Mouse (Mus musculus) midbrain, embryonic 12.5 days (tissue): Measurements from ENCODE around the gene Mpped2. TPM values are rescaled to one million over a fixed set of nuclear protein-coding genes. Genes with fewer than 3 reads are reported as not detected.
A peak's percentile ranks its signal among the peaks of the same experiment; 100 is the strongest.

ENCODE experiments used
- ATAC-seq: fragments of 200-750 bp; cut with Nextera tagmentation; 2 replicates; pipeline ENCODE4 v1.8.0; 2017; ENCODE audit warnings: low read depth, moderate TSS enrichment, moderate library complexity; ENCODE audit not compliant: low FRiP score
- H3K27ac ChIP-seq: fragments of 300-500 bp; sonication (generic); replicated peaks from 2 replicates; pipeline ENCODE4 v1.5.1; 2016; ENCODE audit warnings: mild to moderate bottlenecking
- H3K27me3 ChIP-seq: fragments of 300-500 bp; sonication (generic); 2 replicates; pipeline ENCODE4 v1.6.1; 2016; ENCODE audit warnings: mild to moderate bottlenecking
- H3K36me3 ChIP-seq: fragments of 300-500 bp; sonication (generic); 2 replicates; pipeline ENCODE4 v1.6.1; 2016
- H3K4me1 ChIP-seq: fragments of 300-500 bp; sonication (generic); 2 replicates; pipeline ENCODE4 v1.6.1; 2016
- H3K4me2 ChIP-seq: fragments of 300-500 bp; sonication (generic); replicated peaks from 2 replicates; pipeline ENCODE4 v1.6.1; 2016; ENCODE audit warnings: mild to moderate bottlenecking, moderate library complexity
- H3K4me3 ChIP-seq: fragments of 300-500 bp; sonication (generic); 2 replicates; pipeline ENCODE4 v1.5.1; 2016; ENCODE audit warnings: mild to moderate bottlenecking
- H3K9ac ChIP-seq: fragments of 300-500 bp; sonication (generic); replicated peaks from 2 replicates; pipeline ENCODE4 v1.6.1; 2016; ENCODE audit warnings: mild to moderate bottlenecking, moderate library complexity
- H3K9me3 ChIP-seq: fragments of 300-500 bp; sonication (generic); 2 replicates; pipeline ENCODE4 v1.6.1; 2016; ENCODE audit warnings: mild to moderate bottlenecking
- WGBS: fragments of 180-500 bp; shearing (Covaris S2); methylation state at CpG from one replicate; pipeline ENCODE4 v1.1.7; 2016; 5-methylcytosine and 5-hydroxymethylcytosine counted together
- polyA plus RNA-seq: library from polyadenylated mRNA; unstranded; fragments of >200 nt; fragmentation: Nextera tagmentation; extraction: Ambion mirVana; gene quantifications from 2 replicates; pipeline ENCODE4 v1.2.1, GENCODE M21; 2016

The Mpped2 gene
- polyA plus RNA-seq, 1 experiment from 2014 or later = 112 TPM

DNA sequence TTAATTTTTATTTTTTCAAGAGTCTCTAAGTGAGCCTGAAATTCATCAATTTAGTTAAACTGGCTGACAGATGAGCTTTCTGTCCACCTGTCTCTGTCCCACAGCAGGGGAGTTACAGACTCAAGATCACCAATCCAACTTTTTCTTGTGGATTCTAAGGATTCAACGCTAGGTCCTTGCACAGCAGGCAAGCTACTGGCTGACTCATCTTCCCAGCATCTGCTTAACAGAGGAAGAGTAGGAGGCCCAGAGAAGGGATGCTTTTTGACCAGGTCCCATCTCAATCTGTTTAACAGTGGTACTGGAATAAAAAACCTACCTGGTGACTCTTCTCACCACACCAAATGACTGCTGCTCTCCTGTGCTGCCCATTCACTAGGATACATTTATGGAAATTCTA lies 133.0 kb downstream of the Mpped2 start:
- Histone ChIP-seq H3K4me2 (no peak overlapping the region), H3K27ac (no peak overlapping the region), H3K9me3 (no peaks in the 10 kb centered on the region), H3K4me3 (no peak overlapping the region), H3K9ac (no peak overlapping the region), H3K4me1 (peaks cover 42% of the 10 kb centered on the region), H3K36me3 (no peaks in the 10 kb centered on the region), H3K27me3 (no peaks in the 10 kb centered on the region)
- ATAC-seq = no peak
- 88% methylated on average over 1 of the region's 1 CpGs for WGBS

GRCm38 (mm10) chr2:106826806-106827205 lies 133.7 kb downstream of the Mpped2 start:
- Histone ChIP-seq H3K4me1 (peaks cover 36% of the 10 kb centered on the region), H3K27ac (no peak overlapping the region), H3K36me3 (no peaks in the 10 kb centered on the region), H3K27me3 (no peaks in the 10 kb centered on the region), H3K9ac (no peak overlapping the region), H3K9me3 (no peaks in the 10 kb centered on the region), H3K4me2 (no peak overlapping the region), H3K4me3 (no peak overlapping the region)
- WGBS = 77% methylated on average over 4 of the region's 4 CpGs
- ATAC-seq = no peak

DNA sequence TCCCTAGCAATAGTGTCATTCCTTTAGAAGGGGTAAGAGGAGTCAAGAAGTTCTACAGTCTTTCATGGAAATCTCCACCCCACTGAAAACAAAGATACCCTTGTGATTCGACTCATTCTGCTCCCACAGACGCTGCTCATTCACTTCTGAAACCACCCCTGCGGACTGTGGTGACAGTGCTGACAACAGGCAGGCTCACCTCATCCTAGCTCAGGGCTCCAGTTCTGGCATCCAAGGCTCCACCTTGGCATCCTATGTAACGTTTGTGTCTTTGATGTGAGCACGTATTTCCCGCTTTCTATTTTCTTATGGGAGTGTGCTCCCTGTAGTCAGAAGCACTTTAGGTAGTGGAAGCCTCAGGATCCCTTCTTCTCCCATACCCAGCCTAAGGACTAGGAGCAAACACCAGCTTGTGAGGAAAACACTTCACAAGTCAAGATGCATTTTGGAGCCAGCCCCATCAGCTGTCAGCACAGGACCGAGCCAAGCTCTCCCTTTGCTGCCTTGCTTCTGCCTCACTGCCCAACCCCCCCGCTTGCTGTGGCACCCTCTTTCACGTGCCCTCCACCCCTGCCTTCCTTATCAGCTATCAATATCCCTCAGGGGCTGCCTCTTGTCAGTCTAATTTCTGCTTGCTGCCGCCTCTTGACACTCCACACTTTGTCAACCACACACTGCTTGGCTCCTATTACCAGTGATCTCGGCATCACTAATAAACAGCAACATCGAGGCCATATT lies 135.7 kb downstream of the Mpped2 start:
- H3K4me1 ChIP-seq = peaks cover 19% of the 10 kb centered on the region
- H3K27ac ChIP-seq = no peak overlapping the region; the same call in 1 of the 2 replicates
- no peaks in the 10 kb centered on the region for H3K9me3 ChIP-seq
- H3K4me2 ChIP-seq = no peak overlapping the region
- no peaks in the 10 kb centered on the region for H3K27me3 ChIP-seq
- peak; percentile 48 for ATAC-seq
- H3K9ac ChIP-seq = no peak overlapping the region
- H3K36me3 ChIP-seq = no peaks in the 10 kb centered on the region
- WGBS = 67% methylated on average over 12 of the region's 12 CpGs
- no peak overlapping the region for H3K4me3 ChIP-seq

- H3K27me3 ChIP-seq = no peaks in the 10 kb centered on the region
- H3K36me3 ChIP-seq = no peaks in the 10 kb centered on the region
- no peaks in the 10 kb centered on the region for H3K9me3 ChIP-seq
- no peak for ATAC-seq
- H3K9ac ChIP-seq = no peak overlapping the region
- no peak overlapping the region for H3K4me3 ChIP-seq
- H3K4me2 ChIP-seq = no peak overlapping the region
- H3K4me1 ChIP-seq = peaks cover 19% of the 10 kb centered on the region
- 78% methylated on average over 4 of the region's 4 CpGs for WGBS
- no peak overlapping the region for H3K27ac ChIP-seq
Measured at GRCm38 (mm10) chr2:106829420-106829819, 136.4 kb downstream of the Mpped2 start.

- Histone ChIP-seq H3K9me3 (no peaks in the 10 kb centered on the region), H3K4me2 (no peak overlapping the region), H3K27ac (0 out of 2 replicates have a peak overlapping the region, but pooled peaks have one; percentile 35), H3K27me3 (no peaks in the 10 kb centered on the region), H3K9ac (no peak overlapping the region), H3K36me3 (no peaks in the 10 kb centered on the region), H3K4me1 (peaks cover 31% of the 10 kb centered on the region), H3K4me3 (no peak overlapping the region)
- 53% methylated on average over 2 of the region's 2 CpGs for WGBS
- ATAC-seq = no peak
Measured at GRCm38 (mm10) chr2:106832577-106832976, 139.5 kb downstream of the Mpped2 start.

DNA sequence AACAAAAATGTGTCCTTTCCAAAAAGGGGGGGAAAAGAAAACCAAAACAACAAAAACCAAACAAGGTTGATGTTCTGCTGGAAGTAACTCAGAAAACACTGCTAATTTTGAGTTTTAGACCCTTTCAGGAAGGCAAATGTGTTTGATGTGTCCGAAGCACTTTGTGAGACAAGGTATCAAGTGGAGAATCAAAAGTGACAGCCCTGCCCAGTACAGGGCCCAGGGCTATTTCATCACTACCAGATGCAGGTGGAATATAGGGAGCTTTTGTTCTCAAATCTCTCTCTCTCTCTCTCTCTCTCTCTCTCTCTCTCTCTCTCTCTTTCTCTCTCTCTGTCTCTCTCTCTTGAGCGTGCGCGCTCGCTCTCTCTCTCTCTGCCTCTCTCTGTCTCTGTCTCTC lies 140.1 kb downstream of the Mpped2 start:
- 85% methylated on average over 5 of the region's 5 CpGs for WGBS
- no peak overlapping the region for H3K4me3 ChIP-seq
- H3K36me3 ChIP-seq = no peaks in the 10 kb centered on the region
- H3K9me3 ChIP-seq = no peaks in the 10 kb centered on the region
- H3K4me2 ChIP-seq = no peak overlapping the region
- no peaks in the 10 kb centered on the region for H3K27me3 ChIP-seq
- no peak for ATAC-seq
- no peak overlapping the region for H3K9ac ChIP-seq
- no peak overlapping the region for H3K27ac ChIP-seq
- peaks cover 30% of the 10 kb centered on the region for H3K4me1 ChIP-seq

GRCm38 (mm10) chr2:106835321-106835720 lies 142.3 kb downstream of the Mpped2 start:
- 31% methylated on average over 8 of the region's 8 CpGs for WGBS
- Histone ChIP-seq H3K9me3 (no peaks in the 10 kb centered on the region), H3K9ac (no peak overlapping the region), H3K27me3 (no peaks in the 10 kb centered on the region), H3K4me2 (no peak overlapping the region), H3K4me1 (peaks cover 14% of the 10 kb centered on the region), H3K36me3 (no peaks in the 10 kb centered on the region), H3K27ac (no peak overlapping the region; the same call in 1 of the 2 replicates), H3K4me3 (no peak overlapping the region)
- no peak for ATAC-seq

GRCm38 (mm10) chr2:106837241-106837640 lies 144.2 kb downstream of the Mpped2 start:
- H3K4me3 ChIP-seq = no peak overlapping the region
- peaks cover 14% of the 10 kb centered on the region for H3K4me1 ChIP-seq
- ATAC-seq = no peak
- no peak overlapping the region for H3K4me2 ChIP-seq
- H3K9ac ChIP-seq = no peak overlapping the region
- 89% methylated on average over 4 of the region's 4 CpGs for WGBS
- H3K9me3 ChIP-seq = no peaks in the 10 kb centered on the region
- no peaks in the 10 kb centered on the region for H3K36me3 ChIP-seq
- H3K27ac ChIP-seq = no peak overlapping the region
- H3K27me3 ChIP-seq = 0 out of 2 replicates have a peak, but pooled peaks cover 3% of the 10 kb centered on the region

- WGBS = 78% methylated on average over 9 of the region's 9 CpGs
- no peak; the same call in 1 of the 2 replicates for ATAC-seq
- H3K27me3 ChIP-seq = 0 out of 2 replicates have a peak, but pooled peaks cover 8% of the 10 kb centered on the region
Measured at GRCm38 (mm10) chr2:106844147-106844546, 151.1 kb downstream of the Mpped2 start.

GRCm38 (mm10) chr2:106844766-106845678 lies 152.0 kb downstream of the Mpped2 start:
- Histone ChIP-seq H3K9ac (no peak overlapping the region), H3K27me3 (0 out of 2 replicates have a peak, but pooled peaks cover 8% of the 10 kb centered on the region)
- WGBS = 83% methylated on average over 10 of the region's 10 CpGs

More at GRCm38 (mm10) chr2:106844147-106844546, 151.1 kb downstream of the Mpped2 start:
- no peak overlapping the region for H3K4me2 ChIP-seq
- 0 out of 2 replicates have a peak, but pooled peaks cover under 1% of the 10 kb centered on the region for H3K4me1 ChIP-seq
- no peak overlapping the region for H3K9ac ChIP-seq
- H3K9me3 ChIP-seq = no peaks in the 10 kb centered on the region
- no peak overlapping the region for H3K4me3 ChIP-seq
- no peaks in the 10 kb centered on the region for H3K36me3 ChIP-seq
- H3K27ac ChIP-seq = no peak overlapping the region

GRCm38 (mm10) chr2:106846511-106846910 lies 153.4 kb downstream of the Mpped2 start:
- no peak for ATAC-seq
- no peaks in the 10 kb centered on the region for H3K36me3 ChIP-seq
- no peak overlapping the region for H3K4me2 ChIP-seq
- H3K9me3 ChIP-seq = no peaks in the 10 kb centered on the region
- H3K4me3 ChIP-seq = no peak overlapping the region
- 54% methylated on average over 4 of the region's 4 CpGs for WGBS
- no peak overlapping the region for H3K27ac ChIP-seq
- H3K27me3 ChIP-seq = 0 out of 2 replicates have a peak, but pooled peaks cover 5% of the 10 kb centered on the region
- no peak overlapping the region for H3K9ac ChIP-seq
- peaks cover 7% of the 10 kb centered on the region for H3K4me1 ChIP-seq

More at GRCm38 (mm10) chr2:106844766-106845678, 152.0 kb downstream of the Mpped2 start:
- Histone ChIP-seq H3K4me2 (no peak overlapping the region), H3K4me1 (peaks cover 7% of the 10 kb centered on the region), H3K4me3 (no peak overlapping the region), H3K9me3 (no peaks in the 10 kb centered on the region), H3K27ac (no peak overlapping the region), H3K36me3 (no peaks in the 10 kb centered on the region)
- no peak for ATAC-seq

GRCm38 (mm10) chr2:106849389-106849788 lies 156.3 kb downstream of the Mpped2 start:
- no peaks in the 10 kb centered on the region for H3K36me3 ChIP-seq
- peaks cover 18% of the 10 kb centered on the region for H3K4me1 ChIP-seq
- H3K27me3 ChIP-seq = no peaks in the 10 kb centered on the region; the same call in 1 of the 2 replicates
- peak; percentile 74 for ATAC-seq
- no peak overlapping the region; the same call in 1 of the 2 replicates for H3K27ac ChIP-seq
- 38% methylated on average over 9 of the region's 9 CpGs for WGBS
- no peak overlapping the region for H3K9ac ChIP-seq
- no peaks in the 10 kb centered on the region for H3K9me3 ChIP-seq
- no peak overlapping the region for H3K4me2 ChIP-seq
- H3K4me3 ChIP-seq = no peak overlapping the region
